In the genomic region with DNA sequence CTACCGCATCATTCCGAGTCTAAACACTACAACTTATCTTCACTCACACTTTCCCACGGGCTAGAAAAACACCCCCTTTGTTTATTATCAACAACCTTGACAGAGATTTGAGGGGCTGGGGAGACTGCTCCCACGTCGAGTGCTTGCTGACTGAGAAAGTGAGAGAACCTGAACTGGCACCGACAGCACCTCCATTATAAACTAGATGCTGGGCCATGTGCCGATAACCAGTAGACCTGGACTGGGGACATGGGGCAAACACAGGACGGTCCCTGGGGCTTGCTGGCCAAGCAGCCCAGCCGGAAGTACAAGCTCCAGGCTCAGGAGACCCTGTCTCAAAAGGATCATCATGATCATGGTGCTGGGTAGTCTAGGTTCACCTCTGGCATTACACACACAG, we compare ENCODE assay signal across 10 mouse cellular contexts. TPM values are rescaled to one million over a fixed set of nuclear protein-coding genes. Genes with fewer than 3 reads are reported as not detected.
DNase-seq lines count a peak whose midpoint lies in the region; ATAC-seq and TF ChIP-seq lines count a peak whose summit lies in the region.
"Had no signal": no experiment of that assay in that cellular context is flagged by ENCODE, and none has a peak within 500 bp of the region (broad histone marks: within the 10 kb centered on the region; RNA-seq: fewer than 3 reads in every experiment).

No protein-coding gene starts in this region.

- peak overlapping the region; percentile 74 for H3K4me2 ChIP-seq in heart, embryonic 15.5 days
- H3K4me2 ChIP-seq in hindbrain, embryonic 13.5 days: peak overlapping the region; percentile 80

- peaks cover 65% of the 10 kb centered on the region for H3K79me2 ChIP-seq in macrophage (ENCODE audit: inconsistent target)

- DNase-seq in heart, postnatal 4 days: no peak
- DNase-seq in cerebellum, adult 9-10 months: no peak
- DNase-seq in urinary bladder, postnatal 10 days (ENCODE audit: low spot score): no peak
- DNase-seq: kidney, postnatal 36 days; spleen, adult 18-20 months had no signal

- H3K4me1 ChIP-seq in heart, embryonic 15.5 days (replicated peaks): peaks cover 62% of the 10 kb centered on the region
- peaks cover 6% of the 10 kb centered on the region for H3K4me1 ChIP-seq in bone marrow, adult 2 months (ENCODE audit: control insufficient read depth, insufficient read depth, low read length)
- H3K4me1 ChIP-seq in hindbrain, embryonic 13.5 days (replicated peaks): peaks cover 47% of the 10 kb centered on the region

- H3K4me3 ChIP-seq in heart, embryonic 15.5 days: peak overlapping the region; percentile 88
- H3K4me3 ChIP-seq in bone marrow, adult 2 months (replicated peaks; ENCODE audit: control insufficient read depth, low read depth, low read length): peak overlapping the region; percentile 21
- H3K4me3 ChIP-seq in hindbrain, embryonic 13.5 days: no peak overlapping the region
- H3K4me3 ChIP-seq in macrophage (ENCODE audit: inconsistent target): peak overlapping the region; percentile 92; the same call in 1 of the 2 replicates

- H3K27ac ChIP-seq in heart, embryonic 15.5 days: peak overlapping the region; percentile 69
- no peak overlapping the region; the same call in 1 of the 2 replicates for H3K27ac ChIP-seq in bone marrow, adult 2 months (ENCODE audit: control insufficient read depth, insufficient read depth, low read depth, low read length, poor library complexity)
- no peak overlapping the region for H3K27ac ChIP-seq in hindbrain, embryonic 13.5 days
- 0 out of 2 replicates have a peak overlapping the region, but pooled peaks have one; percentile 16 for H3K27ac ChIP-seq in macrophage

- WGBS in heart, embryonic 15.5 days: 15% methylated on average over 9 of the region's 9 CpGs
- WGBS in bone marrow, adult 2 months: 23% methylated on average over 9 of the region's 9 CpGs
- 77% methylated on average over 9 of the region's 9 CpGs for WGBS in hindbrain, embryonic 13.5 days
- 27% methylated on average over 9 of the region's 9 CpGs for WGBS in macrophage (ENCODE audit: missing documents)

- no peaks in the 10 kb centered on the region for H3K27me3 ChIP-seq in heart, embryonic 15.5 days
- peaks cover 10% of the 10 kb centered on the region for H3K27me3 ChIP-seq in hindbrain, embryonic 13.5 days

- ATAC-seq in heart, embryonic 15.5 days (replicated peaks; ENCODE audit: insufficient number of reproducible peaks, insufficient read depth, low FRiP score, low read depth): no peak
- ATAC-seq in hindbrain, embryonic 13.5 days (ENCODE audit: low FRiP score): no peak
- no peak for ATAC-seq in megakaryocyte-erythroid progenitor cell, adult 5-6 weeks (replicated peaks; ENCODE audit: low FRiP score, low TSS enrichment, poor library complexity, severe bottlenecking)

- no peaks in the 10 kb centered on the region for H3K9me3 ChIP-seq in heart, embryonic 15.5 days (replicated peaks)
- no peaks in the 10 kb centered on the region for H3K9me3 ChIP-seq in hindbrain, embryonic 13.5 days

- no peak for TF ChIP-seq POLR2A in bone marrow, adult 2 months (IDR thresholded peaks at IDR 0.05; ENCODE audit: borderline replicate concordance, control insufficient read depth, low read depth, low read length)

- H3K9ac ChIP-seq in heart, embryonic 15.5 days: peak overlapping the region; percentile 43
- H3K9ac ChIP-seq in hindbrain, embryonic 13.5 days: no peak overlapping the region

- no peak for TF ChIP-seq CTCF in bone marrow, adult 2 months (IDR thresholded peaks at IDR 0.05; ENCODE audit: control insufficient read depth, insufficient read depth, low read length)

- H3K36me3 ChIP-seq in heart, embryonic 15.5 days: no peaks in the 10 kb centered on the region
- no peaks in the 10 kb centered on the region for H3K36me3 ChIP-seq in hindbrain, embryonic 13.5 days
- H3K36me3 ChIP-seq in macrophage (ENCODE audit: inconsistent target): no peaks in the 10 kb centered on the region

RNA-seq across cellular contexts. Expression of a gene that starts 1.9 kb away (rescaled TPM):
- polyA plus RNA-seq in heart, embryonic 15.5 days (2015; fragmentation: Nextera tagmentation; extraction: Ambion mirVana): 14.8 and 14.9 TPM in 2 replicates
- 10 to 100 TPM; 23.5 to 25.6 TPM for total RNA-seq in heart, postnatal 4 days (2021)
- polyA plus RNA-seq in bone marrow, adult 2 months (2011; ENCODE audit: insufficient read depth, insufficient read length, low replicate concordance, missing spikeins): 7.0 and 8.8 TPM in 2 replicates
- polyA plus RNA-seq in hindbrain, embryonic 13.5 days (2015; fragmentation: Nextera tagmentation; extraction: Ambion mirVana): 18.6 and 20.5 TPM in 2 replicates
- total RNA-seq in macrophage (2018; cell fraction: chromatin; rRNA removed): 100 to 1,000 TPM in 7 of 26 experiments, 10 to 100 TPM in 19; 56.1 to 162 (median 80.2) TPM
- 10 to 100 TPM; 17.8 to 38.0 (median 21.4) TPM for total RNA-seq in macrophage (2018; cell fraction: cytosol; rRNA removed)
- 100 to 1,000 TPM in 3 of 26 experiments, 10 to 100 TPM in 23; 45.5 to 135 (median 59.9) TPM for total RNA-seq in macrophage (2018; cell fraction: nucleus; rRNA removed)
- polyA plus RNA-seq in macrophage (2018): 10.7 to 14.5 TPM (median 13.7 TPM) in 3 replicates
- total RNA-seq in megakaryocyte-erythroid progenitor cell, adult 5-6 weeks (2014; fragmentation: Nextera tagmentation): 20.7 and 22.7 TPM in 2 replicates
- 9.6 and 22.9 TPM in 2 replicates for total RNA-seq in megakaryocyte-erythroid progenitor cell, adult 5-6 weeks (2017)

Comparison
In these comparisons a context has a peak if more than half of its experiments do, and no peak if none do; other contexts are left out.
1. H3K27ac ChIP-seq: peak in heart, embryonic 15.5 days (single experiment) and macrophage (single experiment); none in bone marrow, adult 2 months (single experiment) and hindbrain, embryonic 13.5 days (single experiment).